Mouse (Mus musculus) spleen, postnatal 14 days (tissue): Measurements from ENCODE around the gene Fgfrl1.

ENCODE experiments used
- DNase-seq, 2 experiments: peaks; one replicate each; pipeline ENCODE4 v3.0.0; 2021 to 2022; ENCODE audit warnings: low spot score in 2 of 2

Fgfrl1 gene

GRCm38 (mm10) chr5:108692271-108692670 is at the start of gene Fgfrl1:
Gene Fgfrl1, plus strand, starts transcription at chr5:108692382.
- DNase-seq: peak; percentile 57 to 70

DNA sequence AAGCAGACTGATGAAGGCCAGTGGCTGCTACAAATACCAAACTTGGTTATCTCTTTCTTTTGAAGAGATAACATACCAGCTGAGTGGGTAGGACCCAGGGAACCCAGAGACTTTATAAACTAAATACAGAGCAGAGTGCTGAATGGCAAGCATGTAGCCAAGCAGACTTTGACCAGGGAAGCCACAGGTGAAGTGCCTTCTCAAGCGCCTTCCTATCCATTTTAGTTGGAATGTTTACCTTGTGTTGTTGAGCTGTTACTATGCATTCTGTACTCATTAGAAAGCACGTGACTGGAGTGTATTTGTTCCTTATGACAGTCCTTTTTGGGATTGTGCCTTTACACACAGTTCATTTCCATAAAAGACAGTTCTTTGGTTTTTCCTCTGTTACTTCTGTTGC is 48.5 kb upstream of the Fgfrl1 start:
- no peak for DNase-seq

- no peak for DNase-seq
Observed at GRCm38 (mm10) chr5:108645651-108646342, 46.4 kb upstream of the Fgfrl1 start.

DNA sequence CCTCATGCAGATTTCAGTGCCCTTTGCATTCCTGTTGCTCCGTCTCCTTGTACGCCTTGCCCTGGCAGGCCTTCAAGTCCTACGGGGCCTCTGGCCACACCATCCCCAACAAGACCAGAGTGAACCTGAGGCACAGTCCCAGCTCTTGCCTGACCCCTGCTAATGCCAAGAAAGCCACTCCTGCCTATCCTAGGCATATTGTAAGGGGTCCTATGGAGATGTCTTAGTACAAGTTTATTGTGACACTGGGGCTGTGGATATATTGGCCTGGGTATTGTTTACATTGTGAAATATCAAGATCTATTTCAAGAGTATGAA is 45.9 kb upstream of the Fgfrl1 start:
- DNase-seq: no peak

GRCm38 (mm10) chr5:108647311-108647710 is 44.9 kb upstream of the Fgfrl1 start:
- no peak for DNase-seq

- no peak for DNase-seq
Observed at GRCm38 (mm10) chr5:108647820-108648465, 44.2 kb upstream of the Fgfrl1 start.

DNA sequence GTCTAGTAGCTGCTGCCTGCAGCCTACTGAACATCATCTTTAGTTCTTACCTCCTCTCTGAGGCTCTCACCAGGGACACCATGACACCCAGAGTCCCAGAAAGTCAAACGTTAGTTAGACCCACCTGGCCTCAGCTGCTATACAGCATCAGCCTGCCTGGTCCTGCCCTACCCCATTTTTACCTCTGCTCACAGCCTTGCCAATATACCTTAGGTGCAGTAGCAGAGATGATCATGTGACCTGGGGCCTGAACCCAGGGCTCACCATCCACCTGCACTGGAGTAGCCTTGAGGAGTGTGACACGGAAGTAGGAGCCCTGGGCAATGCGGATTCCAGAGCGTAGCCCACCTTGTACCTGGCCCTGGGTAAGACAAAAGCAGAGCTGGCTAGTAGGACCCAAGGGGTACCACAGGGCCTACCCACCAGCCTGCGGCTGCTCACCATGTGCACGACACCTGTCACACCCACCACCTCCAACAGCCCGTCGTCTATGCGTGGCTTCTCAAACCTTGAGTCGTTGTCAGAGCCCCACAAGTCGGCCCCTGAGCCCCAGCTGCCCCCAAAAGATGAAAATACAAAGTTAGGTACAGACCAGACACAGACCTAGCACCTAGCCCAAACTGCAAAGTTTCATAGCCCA is 43.1 kb upstream of the Fgfrl1 start:
- DNase-seq: no peak

DNA sequence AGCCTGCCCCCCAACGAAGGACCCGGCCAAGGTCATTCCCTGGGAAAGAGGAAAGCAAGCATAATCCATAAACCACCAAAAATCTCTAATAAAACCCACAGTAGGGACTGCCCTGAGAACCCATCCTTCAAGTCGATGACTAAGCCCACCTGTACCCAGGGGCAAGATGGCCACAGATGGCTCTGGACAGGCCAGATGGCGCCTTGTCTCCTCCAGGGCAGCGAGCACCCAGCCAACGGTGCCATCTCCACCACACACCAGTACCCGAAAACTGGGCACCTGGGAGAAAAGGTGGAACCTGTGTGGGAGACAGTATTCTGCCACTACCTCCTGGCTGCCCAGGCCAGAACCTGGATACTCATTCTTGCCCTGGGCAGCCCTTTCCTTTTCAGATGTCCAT is 41.8 kb upstream of the Fgfrl1 start:
- DNase-seq: no peak

GRCm38 (mm10) chr5:108651136-108651720 is 41.0 kb upstream of the Fgfrl1 start:
- DNase-seq: no peak

DNA sequence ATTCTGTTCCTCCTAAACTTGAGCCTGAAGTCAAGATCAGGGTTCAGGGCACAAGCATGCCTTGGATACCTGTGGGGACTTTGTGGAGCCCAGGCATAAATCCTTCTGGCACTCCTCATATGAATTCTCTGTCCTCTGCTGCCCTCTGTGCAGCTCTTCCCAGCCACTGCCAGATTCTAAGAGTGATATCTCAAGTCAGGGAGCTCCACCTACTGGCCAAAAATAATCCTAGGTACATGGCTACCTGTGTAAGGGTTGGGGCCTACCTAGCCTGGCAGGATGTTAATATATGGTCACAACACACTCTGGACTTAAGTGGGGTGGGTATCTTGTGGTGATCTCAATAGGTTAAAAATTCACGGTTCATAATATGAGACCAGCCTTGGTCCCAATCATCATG is 40.4 kb upstream of the Fgfrl1 start:
- peak in 1 of 2 experiments; percentile 48 for DNase-seq

GRCm38 (mm10) chr5:108653341-108653740 is 38.8 kb upstream of the Fgfrl1 start:
- no peak for DNase-seq

DNA sequence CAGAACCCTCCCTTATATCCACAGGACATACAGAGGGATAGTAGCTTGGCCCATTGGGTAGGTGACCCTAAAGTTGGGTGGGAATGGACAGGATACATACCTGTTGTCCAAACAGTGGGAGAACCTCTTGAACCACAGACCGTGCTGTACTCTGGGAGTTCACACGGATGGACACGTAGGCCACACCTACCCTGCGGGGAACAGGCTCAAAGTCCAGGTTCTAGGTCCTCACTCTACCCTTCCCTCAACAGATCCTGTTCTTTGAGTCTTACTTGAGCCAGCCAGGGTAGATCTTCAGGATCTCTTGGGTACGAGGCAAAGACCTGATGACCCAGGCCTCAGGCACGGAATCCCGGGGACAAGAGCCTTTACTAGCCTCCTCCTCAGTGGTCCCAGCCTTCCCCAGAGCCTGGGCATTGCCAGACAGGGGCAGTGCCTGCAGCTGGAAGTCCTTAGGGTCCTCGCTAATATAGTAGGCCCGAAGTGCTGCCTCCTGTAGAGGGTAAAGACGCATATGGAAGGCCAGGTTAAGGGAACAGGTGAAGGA is 37.7 kb upstream of the Fgfrl1 start:
- no peak for DNase-seq

GRCm38 (mm10) chr5:108655381-108655780 is 36.8 kb upstream of the Fgfrl1 start:
- DNase-seq: no peak

DNA sequence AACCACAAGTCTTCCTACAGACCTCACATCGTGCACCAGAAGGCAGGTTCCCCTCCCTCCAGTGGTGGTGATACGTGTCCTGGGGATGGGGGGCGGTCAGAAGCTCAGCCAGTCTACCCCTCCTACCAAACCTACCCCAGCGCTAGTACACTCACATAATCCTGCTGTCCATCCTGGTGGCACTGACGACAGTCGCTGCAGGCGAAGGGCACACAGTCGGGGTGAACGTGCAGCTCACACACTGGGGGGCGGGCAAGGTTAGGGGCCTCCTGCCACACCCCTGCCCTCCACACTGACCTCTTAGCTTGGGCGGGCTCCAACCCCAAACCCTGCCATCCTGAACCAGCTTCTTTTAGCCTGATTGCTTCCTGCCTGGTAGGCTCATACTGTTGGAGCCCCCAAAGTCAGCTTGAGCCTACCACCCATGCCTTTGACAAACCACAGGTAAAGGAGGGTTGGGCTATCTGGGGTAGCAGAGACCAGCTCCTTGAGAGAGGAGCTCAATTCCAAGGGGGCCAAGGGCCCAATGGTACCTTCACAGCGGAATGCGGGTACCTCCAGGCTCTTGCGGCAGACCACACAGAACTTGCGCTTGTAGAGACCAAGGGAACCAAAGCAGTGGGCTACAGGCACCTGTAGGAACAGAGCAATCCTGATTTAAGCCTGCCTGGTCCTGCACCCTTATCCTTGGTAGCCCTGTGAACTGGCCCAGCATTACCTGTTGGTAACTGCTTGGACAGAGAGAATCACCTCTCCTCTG is 36.1 kb upstream of the Fgfrl1 start:
- no peak for DNase-seq

DNA sequence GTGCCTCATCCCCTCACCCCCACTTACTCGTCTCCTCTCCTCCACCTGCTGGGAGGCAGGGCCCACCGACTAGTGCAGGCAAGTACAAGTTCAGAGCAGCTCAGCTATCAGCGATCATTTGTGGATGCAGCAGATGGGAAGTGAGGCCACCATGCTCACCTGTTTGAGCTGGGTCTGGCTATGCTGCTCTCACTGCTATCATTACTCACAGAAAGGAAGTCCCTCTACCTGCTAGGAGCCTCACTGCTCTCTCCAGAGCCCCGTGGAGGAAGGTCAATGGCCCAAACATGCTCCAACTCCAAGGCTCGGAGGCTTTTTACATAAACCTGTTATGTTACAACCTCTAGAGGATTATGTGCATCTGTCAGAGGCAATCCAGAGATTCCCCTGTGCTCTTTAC is 34.8 kb upstream of the Fgfrl1 start:
- DNase-seq: no peak

GRCm38 (mm10) chr5:108658611-108659010 is 33.6 kb upstream of the Fgfrl1 start:
- DNase-seq: no peak

GRCm38 (mm10) chr5:108659698-108660631 is 32.2 kb upstream of the Fgfrl1 start, which contains the start of gene Idua:
Gene Idua, plus strand, starts transcription at chr5:108660331.
- DNase-seq: no peak

DNA sequence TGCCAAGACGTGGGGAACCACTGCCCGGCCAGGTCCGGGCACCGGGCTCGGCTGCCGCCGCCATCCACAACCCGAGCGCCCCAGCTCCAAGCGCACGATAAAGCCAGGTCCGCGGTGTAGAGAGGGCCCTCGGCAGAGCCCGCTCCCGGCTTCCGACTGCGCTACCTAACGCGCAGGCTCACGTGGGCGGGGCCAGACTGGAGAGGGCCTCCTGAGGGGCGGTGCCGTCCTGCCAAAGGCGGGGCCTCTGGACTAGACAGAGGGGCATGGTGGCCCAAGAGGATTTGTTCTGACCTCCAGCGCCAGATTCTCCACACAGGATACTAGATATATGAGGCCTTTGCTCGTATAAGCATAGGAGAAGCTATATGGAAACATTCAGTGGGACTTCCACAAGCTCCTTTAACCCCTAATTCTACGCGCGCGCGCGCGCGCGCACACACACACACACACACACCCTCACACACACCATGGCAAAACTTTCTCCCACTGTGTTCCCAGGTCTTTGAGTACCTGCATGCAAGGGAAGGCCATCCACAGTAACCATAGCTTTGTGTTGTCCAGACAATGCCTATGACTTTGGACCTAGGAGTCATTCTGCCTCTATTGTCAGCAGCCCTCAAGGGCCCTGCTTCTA is 31.4 kb upstream of the Fgfrl1 start:
- peak; percentile 87 for DNase-seq

GRCm38 (mm10) chr5:108662772-108663171 is 29.4 kb upstream of the Fgfrl1 start:
- DNase-seq: no peak

- no peak for DNase-seq
Observed at GRCm38 (mm10) chr5:108665066-108665465, 27.1 kb upstream of the Fgfrl1 start.
